Mouse (Mus musculus) naive thymus-derived CD4-positive, alpha-beta T cell, adult 2 months (primary cell): ENCODE results near the gene Pde8a.
"Not testable (repeated sequence)": the region's sequence is repeated elsewhere in the genome, so short reads cannot be mapped to it uniquely, and the experiment has no call there.

Experiments
- DNase-seq: peaks from one replicate; pipeline ENCODE4 v3.0.0-alpha.2; 2011; ENCODE audit warnings: low read depth

The Pde8a gene

DNA sequence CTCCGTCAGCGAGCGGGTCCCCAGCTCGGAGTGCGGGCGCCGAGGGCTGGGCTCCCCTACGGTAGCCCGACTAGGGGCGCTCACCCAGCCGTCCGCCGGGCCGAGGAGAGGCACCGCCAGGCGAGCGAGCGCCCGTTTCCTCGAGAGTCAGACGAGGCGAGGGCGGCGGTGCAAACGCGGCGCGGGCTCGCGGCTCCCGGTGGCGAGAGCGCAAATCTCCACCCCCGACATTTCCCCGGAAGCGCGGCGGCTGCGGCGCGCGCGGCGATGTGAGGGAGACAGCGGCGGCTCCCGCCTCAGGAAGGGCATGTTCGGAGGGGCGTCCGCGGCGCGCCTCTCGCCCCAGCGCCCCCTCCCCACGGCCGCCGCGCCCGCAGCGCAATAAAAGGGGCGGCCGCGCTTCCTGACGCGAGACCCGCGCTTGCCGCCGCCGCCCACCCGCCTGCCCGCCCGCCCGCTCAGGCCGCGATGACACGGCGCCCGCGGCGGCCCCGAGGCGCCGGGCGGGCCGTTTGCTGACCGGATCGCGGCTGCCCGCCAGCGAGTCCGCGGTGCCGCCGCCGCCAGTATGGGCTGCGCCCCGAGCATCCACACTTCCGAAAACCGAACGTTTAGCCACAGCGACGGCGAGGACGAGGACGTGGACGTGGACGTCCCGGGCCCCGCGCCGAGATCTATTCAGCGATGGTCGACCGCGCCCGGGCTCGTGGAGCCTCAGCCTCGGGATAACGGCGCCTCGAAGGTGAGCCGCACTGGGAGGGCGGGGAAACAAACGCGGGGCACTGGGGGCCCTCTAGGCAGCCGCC lies at the start of gene Pde8a:
Gene Pde8a (plus strand): TSS at position 250 of the 806 bp plus-strand sequence.
- DNase-seq: peak; percentile 48

DNA sequence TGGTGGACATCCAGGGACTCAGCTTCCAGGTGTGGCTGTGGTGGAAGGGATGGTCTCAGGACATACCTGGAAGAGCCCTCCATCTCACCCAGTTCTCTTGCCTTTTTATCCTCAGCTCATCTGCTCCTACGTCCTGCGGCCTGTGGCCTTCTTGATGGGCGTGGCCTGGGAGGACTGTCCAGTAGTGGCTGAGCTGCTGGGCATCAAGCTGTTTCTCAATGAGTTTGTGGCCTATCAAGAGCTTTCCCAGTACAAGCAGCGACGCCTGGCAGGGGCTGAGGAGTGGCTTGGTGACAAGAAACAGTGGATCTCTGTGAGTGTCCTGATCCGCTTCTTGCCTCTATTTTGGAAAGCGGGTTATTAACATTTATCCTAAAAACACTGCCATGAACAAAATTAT lies 49.0 kb upstream of the Pde8a start:
- DNase-seq: no peak

DNA sequence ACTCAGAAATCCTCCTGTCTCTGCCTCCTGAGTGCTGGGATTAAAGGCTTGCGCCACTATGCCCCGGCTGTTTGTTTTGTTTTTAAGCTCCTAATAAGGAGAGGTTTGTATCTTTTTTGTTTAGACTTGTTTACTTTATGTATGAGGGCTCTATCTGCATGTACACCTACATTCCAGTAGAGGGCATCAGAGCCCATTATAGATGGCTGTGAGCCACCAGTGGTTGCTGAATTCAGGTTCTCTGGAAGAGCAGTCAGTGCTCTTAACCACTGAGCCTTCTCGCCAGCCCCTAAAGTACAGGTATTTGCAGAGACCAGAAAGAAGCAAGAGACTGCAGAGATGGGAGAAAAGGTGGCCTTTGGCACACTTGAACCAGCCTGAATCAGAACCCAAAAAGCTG lies 46.3 kb upstream of the Pde8a start:
- DNase-seq: peak; percentile 73

DNA sequence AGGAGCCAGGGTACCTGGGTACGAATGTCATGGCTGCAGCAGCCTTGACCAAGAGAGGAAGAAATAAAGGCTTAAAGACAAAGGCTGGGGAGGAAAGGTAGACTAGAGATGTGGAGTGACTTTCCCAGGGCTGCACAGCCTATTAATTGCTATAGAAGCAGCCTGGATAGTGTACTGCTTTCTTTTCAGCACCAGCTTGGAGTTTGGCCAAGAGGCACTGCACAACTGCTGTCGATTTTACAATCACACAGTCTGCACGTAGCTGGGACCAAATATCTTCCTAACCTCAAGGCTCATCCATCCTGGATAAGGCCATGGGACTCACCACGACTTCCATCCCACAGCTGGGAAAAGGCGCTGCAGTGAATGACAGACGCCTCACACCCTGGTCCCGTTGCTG lies 44.0 kb upstream of the Pde8a start:
- DNase-seq: no peak

DNA sequence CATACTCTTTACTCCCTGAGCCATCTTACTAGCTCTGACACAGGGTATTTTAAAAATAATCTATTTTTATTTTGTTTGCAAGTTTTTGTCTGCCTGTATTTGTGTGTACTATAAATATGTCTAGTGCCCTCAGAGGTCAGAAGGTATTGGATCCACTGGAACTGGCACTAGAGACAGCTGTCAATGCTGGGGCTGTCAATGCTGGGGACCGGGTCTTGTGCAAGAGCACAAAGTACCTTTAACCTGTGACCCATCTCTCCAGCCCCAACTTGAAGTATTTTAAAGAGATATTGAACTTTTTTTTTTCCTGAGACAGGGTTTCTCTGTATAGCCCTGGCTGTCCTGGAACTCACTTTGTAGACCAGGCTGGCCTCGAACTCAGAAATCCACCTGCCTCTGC lies 39.5 kb upstream of the Pde8a start:
- DNase-seq: no peak

DNA sequence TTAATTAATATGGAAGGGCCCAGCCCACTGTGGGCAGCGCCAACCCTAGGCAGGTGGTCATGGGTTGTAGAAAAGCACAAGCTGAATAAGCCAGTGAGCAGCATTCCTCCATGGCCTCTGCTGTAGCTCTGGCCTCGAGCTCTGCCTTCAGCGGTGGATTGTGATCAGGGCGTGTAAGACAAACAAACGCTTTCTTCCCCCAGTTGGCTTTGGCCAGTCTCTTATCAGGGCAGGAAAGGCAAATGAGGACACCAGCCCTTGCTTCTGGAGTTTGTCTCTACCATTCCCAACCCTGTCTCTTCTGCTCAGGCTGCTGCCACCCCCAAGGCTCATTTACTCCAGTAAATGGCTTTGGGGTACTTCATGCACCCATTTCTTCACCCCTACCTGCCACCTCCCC lies 38.7 kb upstream of the Pde8a start:
- no peak for DNase-seq

DNA sequence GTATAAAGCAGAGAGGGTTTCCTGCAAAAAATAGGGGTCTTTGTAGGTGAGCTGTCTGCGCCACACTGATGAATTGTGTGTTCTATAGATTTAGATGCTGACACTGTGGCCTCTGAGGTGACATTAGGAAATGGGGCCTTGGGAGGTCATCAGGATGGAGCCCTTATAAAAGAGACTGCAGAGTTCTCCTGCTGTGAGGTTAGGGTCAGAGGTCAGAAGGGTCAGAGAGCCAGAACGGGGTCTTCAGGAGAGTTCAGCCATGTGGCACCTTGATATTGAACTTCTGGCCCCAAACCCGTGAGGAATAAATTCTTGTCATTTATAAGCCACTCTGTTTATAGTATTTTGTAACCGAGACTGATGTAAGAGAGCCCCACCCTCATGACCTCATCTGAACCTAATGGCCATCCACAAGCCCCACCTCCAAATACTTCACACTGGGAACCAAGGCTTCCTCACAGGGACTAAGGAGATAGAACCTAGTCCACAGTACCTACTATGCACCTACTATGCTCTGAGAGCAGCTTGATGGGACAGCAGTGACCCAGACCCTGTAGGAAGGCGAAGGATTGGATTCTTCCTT lies 37.1 kb upstream of the Pde8a start:
- no peak for DNase-seq

DNA sequence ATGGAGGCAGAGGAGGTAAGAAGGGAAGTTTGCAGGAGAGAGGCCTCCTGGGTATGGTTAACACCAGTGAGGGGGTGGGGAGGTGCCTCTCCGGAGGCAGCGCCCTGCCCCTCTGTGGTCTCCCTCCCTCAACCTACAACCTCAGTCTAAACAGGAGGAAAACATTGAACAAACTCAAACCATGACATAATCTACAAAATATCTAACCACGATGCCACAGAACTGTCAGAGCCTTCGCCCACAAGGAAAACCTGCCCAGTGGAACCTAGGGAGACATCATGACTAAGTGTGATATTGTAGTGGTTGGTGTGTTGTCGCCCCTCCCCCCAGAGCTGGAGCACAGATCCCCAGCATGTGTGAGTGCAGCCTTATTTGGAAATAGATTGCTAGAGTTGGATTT lies 33.9 kb upstream of the Pde8a start:
- DNase-seq: peak; percentile 51

DNA sequence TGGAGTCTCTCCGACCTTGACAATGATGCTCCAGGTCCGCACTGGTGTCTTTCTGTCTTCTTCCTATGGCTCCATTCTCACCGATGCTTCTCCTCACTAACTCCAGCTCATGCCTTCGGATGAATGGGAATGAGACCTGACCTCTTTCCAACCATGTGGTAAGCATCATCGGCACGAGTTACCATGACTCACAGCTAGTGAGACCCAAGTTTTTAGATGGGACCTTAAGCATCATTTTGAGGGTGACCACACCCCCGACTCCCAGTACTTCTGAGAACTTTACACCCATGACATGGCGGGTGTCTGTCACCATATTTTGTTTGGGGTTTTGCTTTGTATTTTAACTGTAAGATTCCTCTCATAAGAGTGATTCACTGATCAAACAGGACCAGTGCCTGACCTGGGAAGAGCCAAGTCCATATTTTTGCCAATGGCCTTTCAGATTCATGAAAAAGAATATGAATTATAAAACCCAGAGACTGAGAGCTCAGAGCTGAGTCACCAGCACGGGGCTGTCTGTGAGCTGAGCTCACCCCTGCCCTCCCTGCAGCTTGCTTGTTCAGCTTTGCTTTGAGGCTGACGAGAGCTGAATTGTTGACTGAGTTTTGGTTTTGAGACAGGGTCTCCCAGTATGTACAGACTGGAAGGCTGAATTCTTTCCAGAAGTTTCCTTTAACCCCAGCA lies 30.8 kb upstream of the Pde8a start:
- DNase-seq: no peak

DNA sequence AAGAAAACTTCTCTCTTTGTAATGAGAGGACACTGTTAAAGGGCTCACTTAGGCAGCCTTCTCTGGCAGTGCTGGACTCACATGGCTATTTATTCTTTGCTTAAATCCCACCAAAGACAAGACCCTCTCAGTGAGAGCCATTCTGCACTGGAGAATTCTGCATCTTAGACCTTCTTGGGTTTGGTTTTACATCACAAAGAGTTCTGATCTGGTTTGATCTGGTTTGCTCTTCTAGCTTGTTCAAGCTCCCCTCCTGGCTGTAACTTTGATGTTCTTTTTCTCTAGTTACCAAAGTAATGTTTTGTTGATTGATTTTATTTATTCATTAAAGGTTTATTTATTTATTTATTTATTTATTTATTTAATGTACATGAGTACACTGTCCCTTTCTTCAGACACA lies 30.2 kb upstream of the Pde8a start:
- no peak for DNase-seq

DNA sequence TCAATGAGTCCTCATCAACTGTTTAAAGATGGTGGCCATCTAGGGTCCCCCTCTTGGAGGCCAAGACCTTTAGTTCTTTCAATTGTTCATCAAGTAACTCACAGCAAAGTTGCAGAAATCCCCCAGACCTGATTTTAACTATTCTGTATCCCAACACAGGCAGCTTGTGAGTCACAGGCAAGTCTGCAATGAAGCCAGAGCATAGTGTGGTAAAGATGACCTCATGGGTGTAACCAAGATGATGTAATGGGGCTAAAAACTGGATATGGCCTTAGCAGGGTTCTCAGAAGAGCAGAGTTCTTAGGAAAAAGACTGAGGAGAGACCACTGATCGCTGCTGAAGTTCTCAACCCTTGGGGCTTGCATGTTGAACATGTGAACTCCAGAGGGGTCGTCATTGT lies 29.3 kb upstream of the Pde8a start:
- no peak for DNase-seq

DNA sequence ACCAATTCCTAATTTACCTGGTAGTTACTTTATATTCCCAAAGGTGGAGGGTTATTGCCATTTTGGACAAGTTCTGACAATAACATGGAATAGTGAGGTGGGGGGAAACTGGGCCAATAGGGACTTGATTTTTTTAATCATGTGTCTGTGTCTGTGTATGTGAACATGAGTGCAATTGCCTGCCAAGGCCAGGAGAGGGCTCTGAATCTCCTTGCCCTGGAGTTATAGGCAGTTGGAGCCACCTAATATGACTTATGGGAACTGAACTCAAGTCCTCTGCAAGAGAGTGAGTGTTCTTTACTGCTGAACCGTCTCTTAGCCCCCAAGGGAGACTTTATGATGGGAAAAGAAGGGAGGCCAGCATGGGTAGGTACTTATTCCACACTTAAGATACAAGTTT lies 28.7 kb upstream of the Pde8a start:
- DNase-seq: no peak

DNA sequence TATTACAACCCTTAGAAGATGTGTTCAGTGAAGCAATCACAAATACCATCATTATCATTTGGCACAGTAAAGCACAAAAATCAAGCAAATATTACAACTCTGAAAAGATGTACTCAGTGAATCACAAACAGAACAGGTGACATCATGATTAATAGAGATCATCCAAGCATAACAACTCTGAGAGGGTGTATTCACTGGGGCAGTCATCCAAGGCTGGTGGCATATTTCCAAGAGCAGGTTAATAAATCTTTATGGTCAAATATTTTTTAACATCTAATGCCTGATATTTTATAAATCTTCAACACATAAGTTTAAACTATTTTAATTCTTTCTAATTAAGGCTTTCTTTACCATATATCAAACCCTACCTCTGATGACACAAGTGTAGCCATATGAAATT lies 27.4 kb upstream of the Pde8a start:
- DNase-seq: not testable (repeated sequence)

DNA sequence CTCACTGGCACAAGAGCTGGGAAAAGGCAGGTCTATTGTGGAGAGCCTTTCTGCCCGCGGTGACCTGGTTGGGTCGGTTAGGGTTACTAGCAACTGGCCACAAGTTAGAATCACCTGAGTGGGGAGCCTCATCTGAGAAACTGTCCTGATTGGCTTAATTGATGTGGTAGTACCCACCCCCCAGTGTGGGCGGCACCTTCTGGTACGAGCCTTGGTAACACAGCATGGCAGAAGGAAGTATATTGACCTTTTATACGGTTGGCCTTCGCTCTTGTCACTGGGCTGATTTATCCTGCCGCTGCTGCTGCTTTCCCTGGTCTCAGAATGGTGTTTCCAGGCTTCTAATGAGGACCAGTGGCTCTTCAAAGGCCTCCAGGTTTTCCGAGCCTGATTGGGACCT lies 24.2 kb upstream of the Pde8a start:
- DNase-seq: no peak

DNA sequence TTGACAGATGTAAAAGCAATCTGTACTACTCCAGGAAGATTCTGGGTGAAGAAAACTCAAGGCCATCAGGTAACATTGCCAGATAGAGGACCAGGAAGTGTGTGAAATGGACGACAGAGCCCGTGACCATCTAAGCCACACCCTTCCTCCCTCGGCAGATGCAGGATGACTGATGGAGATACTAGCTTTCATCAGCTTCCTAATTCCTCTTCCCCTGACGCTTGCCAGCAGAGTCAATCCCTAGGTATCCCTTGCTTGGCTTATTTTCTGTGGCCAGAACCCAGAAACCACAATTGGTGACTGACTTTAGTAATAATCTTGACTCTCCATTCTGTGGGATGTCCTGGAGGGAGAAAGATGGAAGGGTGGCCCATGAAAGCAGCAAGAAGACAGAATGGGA lies 17.9 kb upstream of the Pde8a start:
- no peak for DNase-seq

DNA sequence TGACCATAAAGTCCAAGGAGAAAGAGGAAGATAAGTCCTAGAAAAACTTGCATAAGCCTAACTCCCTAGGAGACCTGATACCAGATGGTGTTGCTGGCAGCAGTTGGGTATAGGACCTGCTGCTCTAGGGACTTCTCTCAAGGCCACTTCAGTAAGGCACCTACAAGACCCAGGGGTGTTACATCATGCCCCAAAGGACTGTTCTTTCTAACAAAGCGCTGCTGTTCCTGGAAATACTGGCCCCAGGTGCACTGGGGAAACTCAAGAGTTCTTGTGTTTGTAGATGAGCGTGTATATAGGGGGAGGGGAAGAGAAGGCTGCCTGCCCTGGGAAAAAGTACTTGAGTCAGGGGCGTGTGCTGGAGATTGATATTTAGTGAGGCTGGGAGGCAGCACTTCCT lies 16.6 kb upstream of the Pde8a start:
- DNase-seq: no peak

DNA sequence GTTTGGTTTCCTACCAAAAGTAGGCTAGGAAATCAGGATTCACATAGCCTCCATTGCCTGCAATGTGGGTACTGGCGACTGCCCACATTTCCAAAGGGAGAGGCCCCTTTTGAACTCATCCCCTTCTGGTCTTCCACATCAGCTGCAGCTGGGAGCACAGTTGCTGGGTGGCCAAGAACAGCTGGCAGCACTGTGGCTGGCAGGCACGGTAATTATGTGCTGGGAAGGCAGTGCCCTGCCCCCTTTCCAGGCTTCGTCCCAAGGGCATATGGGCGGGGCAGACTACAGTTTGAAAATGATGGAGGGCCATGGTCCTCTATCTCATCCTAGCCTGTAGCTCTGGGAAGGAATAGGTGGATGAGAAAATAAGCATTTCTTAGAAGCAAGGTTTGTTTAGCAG lies 14.9 kb upstream of the Pde8a start:
- no peak for DNase-seq

DNA sequence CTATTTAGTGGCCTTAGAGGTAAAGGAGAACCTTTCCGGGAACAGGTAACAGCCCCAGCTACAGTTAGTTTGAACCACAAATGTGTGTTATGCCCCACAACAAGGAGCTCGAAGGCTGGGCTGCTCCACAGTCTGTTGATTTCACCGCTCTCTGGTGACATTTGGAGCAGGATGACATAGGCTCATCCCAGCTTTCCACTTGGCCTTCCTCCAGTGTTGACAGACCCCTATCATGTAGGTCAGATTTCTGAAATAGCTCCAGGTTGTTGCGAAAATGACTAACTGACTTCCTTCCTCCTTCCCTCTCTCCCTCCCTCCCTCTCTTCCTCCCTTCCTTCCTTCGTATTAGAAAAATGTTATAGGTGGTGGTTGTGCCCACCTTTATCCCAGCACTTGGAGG lies 14.3 kb upstream of the Pde8a start:
- DNase-seq: no peak

DNA sequence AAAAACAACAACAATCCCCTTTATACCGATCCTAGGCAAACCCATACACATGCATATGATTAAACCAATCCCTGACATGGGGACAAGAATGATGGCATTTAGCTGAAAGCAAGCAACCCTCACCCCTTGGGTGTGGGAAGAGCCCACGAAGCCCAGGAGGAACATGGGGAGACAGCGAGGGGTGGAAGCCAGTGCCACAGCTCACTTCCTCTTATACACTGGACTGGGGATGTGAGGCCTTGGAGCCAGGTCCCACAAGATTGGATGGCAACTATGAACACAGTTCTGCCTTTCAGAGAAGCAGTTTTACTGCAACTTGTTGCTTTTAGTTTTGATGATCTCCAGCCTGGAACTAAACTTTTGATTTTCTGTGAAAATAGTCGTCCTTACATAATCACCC lies 13.6 kb upstream of the Pde8a start:
- no peak for DNase-seq

DNA sequence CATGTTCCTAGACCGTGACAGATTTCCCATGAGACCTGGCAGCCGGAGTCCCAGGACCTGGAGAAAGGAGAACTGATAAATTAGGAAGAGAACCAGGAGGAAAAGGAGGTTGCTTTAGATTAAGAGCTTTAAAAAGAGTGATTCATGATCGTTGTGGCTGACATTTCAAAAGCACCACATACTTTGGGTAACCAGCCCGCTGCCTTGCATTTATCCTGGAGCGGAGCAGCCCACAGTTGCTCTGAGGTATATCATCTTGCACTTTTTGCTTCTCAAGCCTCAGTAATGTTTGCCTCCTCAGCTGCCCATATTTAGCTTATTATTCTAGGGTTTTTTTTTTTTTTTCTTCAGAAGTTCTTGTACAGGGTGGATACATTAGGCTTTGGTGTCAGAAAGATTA lies 11.0 kb upstream of the Pde8a start:
- DNase-seq: no peak

DNA sequence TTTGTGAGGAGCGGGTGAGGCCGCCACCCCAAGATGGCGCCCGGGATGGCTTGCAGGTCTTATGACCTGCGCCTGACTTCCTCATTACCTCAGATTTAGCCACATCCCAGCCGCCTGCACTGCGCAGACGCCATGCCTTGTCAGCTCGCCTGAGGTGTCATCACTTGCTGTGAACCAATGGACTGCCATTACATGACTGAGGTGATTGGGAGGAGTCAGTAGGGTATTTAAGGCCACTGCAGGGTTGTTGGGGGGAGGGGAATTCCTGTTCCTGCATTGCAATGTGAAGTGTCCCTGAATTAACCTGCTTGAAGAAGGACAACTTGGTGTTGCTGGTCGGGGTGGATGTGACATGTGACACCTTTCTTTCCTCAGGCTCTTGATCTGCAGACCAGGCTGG lies 9.8 kb upstream of the Pde8a start:
- not testable (repeated sequence) for DNase-seq

DNA sequence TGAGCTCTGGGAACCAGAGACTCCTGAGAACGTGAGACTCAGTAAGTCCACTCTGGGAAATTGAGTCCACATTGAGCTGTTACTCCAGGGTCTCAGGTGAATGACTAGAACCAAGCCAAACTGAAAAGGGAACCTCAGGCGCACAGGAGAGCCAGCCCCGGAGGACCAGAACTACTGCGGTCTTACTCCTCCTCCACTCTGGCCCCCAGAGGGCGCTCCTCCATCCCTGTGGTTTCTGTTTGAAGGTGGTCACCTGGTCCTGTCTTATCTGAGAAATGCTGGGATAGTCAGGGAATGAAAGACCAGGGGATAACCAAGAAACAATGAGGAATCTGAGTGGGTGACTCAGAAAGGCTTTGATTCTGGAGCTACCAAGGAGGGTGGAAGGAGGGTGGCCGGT lies 4.5 kb upstream of the Pde8a start:
- DNase-seq: peak; percentile 57

DNA sequence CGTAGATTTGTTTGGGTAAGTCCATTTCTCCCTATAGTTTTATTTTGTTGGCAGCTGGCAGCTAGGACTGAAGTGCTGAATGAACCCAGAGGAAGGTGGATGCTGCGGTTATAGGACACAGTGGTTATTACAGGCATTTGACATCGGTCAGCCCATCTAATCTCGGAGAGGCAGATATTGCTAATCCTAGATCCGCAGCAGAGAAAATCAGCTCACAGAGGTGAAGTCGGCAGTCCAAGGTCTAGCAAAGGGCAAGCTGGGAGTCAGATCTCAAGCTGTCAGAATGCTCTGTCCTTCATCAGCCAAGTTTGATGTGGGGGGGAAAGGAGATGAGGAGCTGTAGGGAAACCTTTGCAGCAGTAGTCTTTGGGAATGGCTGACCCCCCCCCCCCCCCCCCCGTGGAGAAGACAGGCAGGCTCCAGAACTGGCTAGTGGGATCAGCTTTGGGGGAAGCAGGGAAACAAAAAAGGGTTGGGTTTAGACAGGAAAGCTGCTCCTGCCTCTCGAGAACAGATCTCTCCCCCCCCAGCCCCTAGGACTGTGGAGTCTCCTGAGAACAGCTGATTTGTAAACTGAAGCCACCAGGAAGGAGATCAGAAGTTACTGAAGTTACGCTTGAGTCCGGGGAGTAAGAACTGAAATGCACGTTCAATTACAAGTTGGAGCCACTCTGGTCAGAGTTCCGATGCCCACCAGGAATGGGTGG lies 3.3 kb upstream of the Pde8a start:
- no peak for DNase-seq
